Mouse (Mus musculus) spleen, adult 2 months (tissue): ENCODE measurements around the gene Stkld1. TPM values are rescaled to one million over a fixed set of nuclear protein-coding genes. Genes with fewer than 3 reads are reported as not detected.

Source experiments
- DNase-seq, 2 experiments: peaks; one replicate each; pipeline versions ENCODE4 v3.0.0 to v3.0.0-alpha.2; 2012 to 2021; ENCODE audit warnings: low spot score in 2 of 2, low read depth in 1 of 2
- H3K27ac ChIP-seq: fragments of 200-500 bp; 2 replicates; pipeline ENCODE4 v1.5.1; 2012; ENCODE audit warnings: low read length, inconsistent platforms; ENCODE audit not compliant: insufficient read depth
- H3K27me3 ChIP-seq: fragments of 200-500 bp; 2 replicates; pipeline ENCODE4 v1.6.1; 2012; ENCODE audit warnings: mild to moderate bottlenecking, moderate library complexity, low read length, inconsistent platforms; ENCODE audit not compliant: control insufficient read depth, insufficient read depth
- H3K36me3 ChIP-seq: fragments of 200-500 bp; 2 replicates; pipeline ENCODE4 v1.6.1; 2012; ENCODE audit warnings: mild to moderate bottlenecking, low read length, inconsistent platforms; ENCODE audit not compliant: control insufficient read depth, insufficient read depth
- H3K4me1 ChIP-seq: fragments of 200-500 bp; 2 replicates; pipeline ENCODE4 v1.6.1; 2011; ENCODE audit warnings: inconsistent platforms; ENCODE audit not compliant: control insufficient read depth, insufficient read depth, insufficient read length
- H3K4me3 ChIP-seq: fragments of 200-500 bp; 2 replicates; pipeline ENCODE4 v1.5.1; 2011; ENCODE audit warnings: mild to moderate bottlenecking, inconsistent platforms; ENCODE audit not compliant: insufficient read depth, insufficient read length; ENCODE audit errors: extremely low read depth
- CTCF ChIP-seq: fragments of 200-500 bp; IDR thresholded peaks from 2 replicates; pipeline ENCODE4 v1.5.1; 2011; ENCODE audit warnings: mild to moderate bottlenecking, inconsistent platforms; ENCODE audit not compliant: insufficient read depth, insufficient read length, insufficient replicate concordance; ENCODE audit errors: extremely low read depth
- POLR2A ChIP-seq: fragments of 200-500 bp; IDR thresholded peaks from 2 replicates; pipeline ENCODE4 v1.6.1; 2011; ENCODE audit warnings: low read depth, low read length, inconsistent platforms
- WGBS: fragments of 180-500 bp; shearing (Covaris S2); methylation state at CpG from one replicate; pipeline ENCODE4 v1.1.7; 2018; 5-methylcytosine and 5-hydroxymethylcytosine counted together
- polyA plus RNA-seq: library from polyadenylated mRNA; depleted of rRNA; stranded (reverse); fragments of >200 nt; gene quantifications from 2 replicates; pipeline ENCODE4 v1.2.3, GENCODE M21; 2012

The Stkld1 gene
- polyA plus RNA-seq, 1 experiment = 0.22 TPM

DNA sequence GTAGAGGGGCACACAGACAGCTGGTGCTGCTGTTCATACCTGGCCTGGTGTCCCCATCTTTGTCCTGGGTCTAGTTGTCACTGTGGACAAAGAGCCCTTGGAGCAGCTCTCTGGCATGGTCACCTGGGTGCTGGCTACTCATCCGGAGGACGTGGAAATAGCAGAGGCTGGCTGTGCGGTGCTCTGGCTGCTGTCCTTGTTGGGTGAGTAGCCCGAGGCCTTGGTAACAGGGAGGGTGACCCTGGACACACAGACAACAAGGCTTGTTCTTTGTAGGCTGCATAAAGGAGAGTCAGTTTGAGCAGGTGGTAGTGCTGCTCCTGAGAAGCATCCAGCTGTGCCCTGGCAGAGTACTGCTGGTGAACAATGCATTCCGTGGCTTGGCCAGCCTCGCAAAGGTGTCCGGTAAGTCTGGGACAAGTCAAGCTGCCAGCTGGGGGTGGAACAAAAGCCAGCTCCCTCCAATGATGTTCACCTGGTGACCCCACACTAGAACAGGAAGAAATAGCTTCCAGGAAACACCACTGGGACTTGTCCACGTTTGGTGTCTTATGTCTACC, 17.6 kb downstream of the Stkld1 start:
- DNase-seq = no peak
- Histone ChIP-seq H3K36me3 (peaks cover 34% of the 10 kb centered on the region), H3K4me1 (no peaks in the 10 kb centered on the region), H3K27me3 (no peaks in the 10 kb centered on the region), H3K27ac (no peak overlapping the region), H3K4me3 (no peak overlapping the region)
- WGBS = 88% methylated on average over 8 of the region's 8 CpGs
- TF ChIP-seq POLR2A = no peak
- no peak for TF ChIP-seq CTCF

DNA sequence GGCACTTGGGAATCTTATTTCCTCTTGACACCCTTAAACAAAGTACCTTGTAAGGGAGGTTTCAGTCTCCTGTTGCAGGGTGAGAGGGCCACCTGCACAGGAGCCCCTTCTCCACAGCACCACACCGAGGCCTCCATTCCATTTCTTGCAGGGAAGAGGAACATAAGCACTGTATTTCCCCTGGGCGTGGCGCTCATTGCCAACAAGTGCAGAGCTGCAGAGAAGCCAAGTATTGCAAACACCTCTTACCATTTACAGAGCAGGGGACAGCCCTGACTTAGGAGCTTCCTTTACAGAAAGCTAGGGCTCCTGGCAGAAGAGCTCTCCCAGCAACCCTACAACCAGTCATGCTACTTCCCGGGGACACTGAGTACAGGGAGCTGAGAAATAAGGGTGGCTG, 18.3 kb downstream of the Stkld1 start:
- Histone ChIP-seq H3K36me3 (peaks cover 36% of the 10 kb centered on the region), H3K27me3 (no peaks in the 10 kb centered on the region), H3K27ac (no peak overlapping the region), H3K4me1 (no peaks in the 10 kb centered on the region), H3K4me3 (no peak overlapping the region)
- 85% methylated on average over 4 of the region's 4 CpGs for WGBS
- no peak for DNase-seq
- TF ChIP-seq POLR2A (no peak), CTCF (no peak)

DNA sequence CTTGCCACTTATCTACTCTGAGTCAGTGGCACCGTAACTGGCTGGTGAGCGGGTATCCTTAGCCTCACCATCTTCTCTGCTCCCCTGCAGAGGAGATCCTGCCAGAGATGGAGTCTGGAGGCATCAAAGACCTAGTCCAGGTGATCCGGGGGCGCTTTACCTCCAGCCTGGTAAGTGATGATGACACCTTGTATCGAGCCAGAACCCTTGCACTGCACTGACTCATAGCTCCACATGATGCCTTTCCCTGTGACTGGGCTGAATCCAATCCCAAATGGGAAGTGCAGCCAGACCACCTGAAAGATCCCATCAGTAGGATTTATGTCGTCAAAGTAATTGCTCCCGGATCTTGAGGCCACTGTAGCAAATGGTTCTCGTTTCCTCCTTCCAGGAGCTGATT, 19.0 kb downstream of the Stkld1 start:
- H3K4me1 ChIP-seq = no peaks in the 10 kb centered on the region
- H3K27ac ChIP-seq = no peak overlapping the region
- H3K36me3 ChIP-seq = peaks cover 42% of the 10 kb centered on the region
- no peak for TF ChIP-seq POLR2A
- no peak for TF ChIP-seq CTCF
- no peaks in the 10 kb centered on the region for H3K27me3 ChIP-seq
- DNase-seq = no peak
- H3K4me3 ChIP-seq = no peak overlapping the region
- 91% methylated on average over 8 of the region's 8 CpGs for WGBS

- Histone ChIP-seq H3K36me3 (peaks cover 56% of the 10 kb centered on the region), H3K27ac (no peak overlapping the region), H3K4me3 (no peak overlapping the region), H3K4me1 (no peaks in the 10 kb centered on the region), H3K27me3 (no peaks in the 10 kb centered on the region)
- 83% methylated on average over 2 of the region's 2 CpGs for WGBS
- no peak for TF ChIP-seq POLR2A
- TF ChIP-seq CTCF = no peak
- DNase-seq = no peak
Measured at GRCm38 (mm10) chr2:26954735-26955395, 21.0 kb downstream of the Stkld1 start.

GRCm38 (mm10) chr2:26956811-26957487, 23.1 kb downstream of the Stkld1 start:
- H3K27ac ChIP-seq = no peak overlapping the region
- H3K36me3 ChIP-seq = peaks cover 54% of the 10 kb centered on the region
- H3K4me1 ChIP-seq = no peaks in the 10 kb centered on the region
- DNase-seq = no peak
- 94% methylated on average over 12 of the region's 12 CpGs for WGBS
- no peaks in the 10 kb centered on the region for H3K27me3 ChIP-seq
- TF ChIP-seq CTCF (no peak), POLR2A (no peak)
- H3K4me3 ChIP-seq = no peak overlapping the region

DNA sequence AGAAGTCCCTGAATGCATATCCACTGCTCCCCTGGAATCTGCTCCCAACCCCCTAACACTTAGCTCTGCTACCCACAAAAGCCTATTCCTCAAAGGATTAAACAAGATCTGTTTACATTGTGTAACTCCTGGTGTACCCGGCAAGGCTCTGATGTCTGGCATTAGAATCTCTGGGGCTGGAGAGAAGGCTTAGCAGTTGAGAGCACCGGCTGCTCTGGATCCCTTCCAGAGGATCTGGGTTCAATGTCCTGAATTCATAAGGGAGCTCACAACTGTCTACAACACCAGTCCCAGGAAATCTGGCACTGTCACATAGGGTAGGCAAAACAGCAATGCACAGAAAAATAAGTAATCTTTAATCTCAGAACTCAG, 23.6 kb downstream of the Stkld1 start:
- Histone ChIP-seq H3K36me3 (peaks cover 54% of the 10 kb centered on the region), H3K4me3 (no peak overlapping the region), H3K27ac (no peak overlapping the region), H3K4me1 (no peaks in the 10 kb centered on the region), H3K27me3 (no peaks in the 10 kb centered on the region)
- 96% methylated on average over 2 of the region's 2 CpGs for WGBS
- TF ChIP-seq CTCF = no peak
- TF ChIP-seq POLR2A = no peak
- no peak for DNase-seq

DNA sequence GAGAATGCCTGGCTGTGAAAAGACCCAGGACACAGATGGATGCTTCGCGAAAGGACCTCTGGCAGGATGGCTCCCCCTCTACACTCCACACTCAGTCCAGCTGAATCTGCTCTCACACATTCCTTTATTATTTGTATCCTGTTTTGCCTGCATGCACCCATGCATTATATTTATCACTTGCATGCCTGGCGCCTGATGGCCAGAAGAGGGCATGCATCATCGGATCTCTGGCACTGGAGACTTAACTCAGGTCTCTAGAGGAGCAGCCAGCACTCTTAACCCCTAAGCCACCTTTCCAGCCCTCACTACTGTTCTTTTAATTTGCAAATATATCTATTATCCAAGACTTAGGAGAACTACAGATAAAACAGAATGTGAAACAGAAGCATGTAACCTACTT, 26.9 kb downstream of the Stkld1 start:
- Histone ChIP-seq H3K27me3 (no peaks in the 10 kb centered on the region), H3K4me3 (no peak overlapping the region), H3K4me1 (peaks cover 8% of the 10 kb centered on the region; the same call in 1 of the 2 replicates), H3K36me3 (peaks cover 32% of the 10 kb centered on the region), H3K27ac (no peak overlapping the region)
- no peak for TF ChIP-seq CTCF
- TF ChIP-seq POLR2A = no peak
- DNase-seq = no peak
- 72% methylated on average over 4 of the region's 4 CpGs for WGBS
